Mouse (Mus musculus) heart, adult 8-10 months (tissue): ENCODE measurements around the gene Smarcad1. TPM values are rescaled to one million over a fixed set of nuclear protein-coding genes. Genes with fewer than 3 reads are reported as not detected.
"Not testable (repeated sequence)": the region's sequence is repeated elsewhere in the genome, so short reads cannot be mapped to it uniquely, and the experiment has no call there.

Source experiments
- DNase-seq: peaks from one replicate; pipeline ENCODE4 v3.0.0; 2022; ENCODE audit warnings: low spot score
- total RNA-seq, 4 experiments: library from RNA; stranded (reverse); gene quantifications; 2 replicates each; pipeline ENCODE4 v1.2.4; 2022

The Smarcad1 gene
- 10 to 100 TPM; 13.5 to 15.7 (median 14.5) TPM for total RNA-seq

- peak; percentile 90 for DNase-seq
Measured at GRCm38 (mm10) chr6:65042491-65043171, at the start of gene Smarcad1. Gene Smarcad1, plus strand, starts transcription at chr6:65042583.

GRCm38 (mm10) chr6:64996824-64997421 lies 45.5 kb upstream of the Smarcad1 start:
- DNase-seq, result no peak

DNA sequence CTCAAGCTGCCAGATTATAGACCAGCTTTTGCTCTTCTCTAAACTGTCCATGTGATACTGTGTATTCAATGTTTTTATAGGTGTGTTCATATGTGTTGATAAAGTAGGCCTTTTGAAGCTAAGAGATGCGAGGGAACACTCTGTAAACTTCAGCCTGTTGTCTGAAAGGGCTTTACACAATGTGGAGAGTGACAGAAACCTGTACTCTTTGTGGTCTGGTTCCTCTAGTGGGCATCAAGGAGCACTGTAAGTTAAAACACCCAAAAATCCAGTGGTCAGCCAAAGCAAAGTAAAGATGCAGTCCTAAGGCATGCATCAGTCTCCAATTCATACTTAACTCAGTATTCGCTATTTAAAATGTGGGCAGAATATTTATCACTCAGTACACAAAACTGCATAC lies 44.6 kb upstream of the Smarcad1 start:
- DNase-seq, result no peak

- DNase-seq, result not testable (repeated sequence)
Measured at GRCm38 (mm10) chr6:65000757-65001156, 41.6 kb upstream of the Smarcad1 start.

DNA sequence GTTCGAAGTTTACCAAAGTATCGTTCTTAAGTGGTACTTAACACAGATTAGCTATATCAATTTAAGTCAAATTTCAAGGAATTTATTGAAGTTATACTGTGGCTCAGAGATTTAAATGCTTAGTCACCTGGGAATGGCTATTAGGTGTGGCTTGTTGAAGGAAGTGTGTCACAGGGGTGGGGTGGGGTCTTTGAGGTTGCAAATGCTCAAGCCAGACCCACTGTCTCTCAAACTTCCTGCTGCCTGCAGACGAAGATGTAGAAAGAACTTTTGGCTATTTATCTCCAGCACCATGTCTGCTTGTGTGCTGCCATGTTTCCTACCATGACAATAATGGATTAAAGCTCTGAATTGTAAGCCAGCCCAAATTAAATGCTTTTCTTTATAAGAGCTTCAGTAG lies 40.2 kb upstream of the Smarcad1 start:
- no peak for DNase-seq

DNA sequence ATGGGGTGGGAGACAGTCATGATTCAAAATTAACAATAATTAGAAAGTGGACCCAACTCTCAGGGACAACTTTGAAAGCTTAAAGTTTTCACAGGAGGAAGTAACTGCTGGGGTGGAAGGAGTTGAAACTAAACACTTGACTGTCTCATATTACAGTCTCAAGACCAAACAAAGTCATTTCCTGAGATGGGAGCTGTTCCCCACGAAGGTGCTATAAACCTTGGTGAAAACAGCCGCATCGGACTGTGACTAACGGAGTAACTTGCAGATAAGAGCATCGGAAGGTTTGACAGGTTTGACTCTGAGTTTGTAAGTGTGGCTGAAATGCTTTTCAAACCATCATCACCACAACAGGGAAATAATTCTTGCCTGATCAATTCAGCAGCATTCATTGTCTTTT lies 33.5 kb upstream of the Smarcad1 start:
- DNase-seq, result no peak

DNA sequence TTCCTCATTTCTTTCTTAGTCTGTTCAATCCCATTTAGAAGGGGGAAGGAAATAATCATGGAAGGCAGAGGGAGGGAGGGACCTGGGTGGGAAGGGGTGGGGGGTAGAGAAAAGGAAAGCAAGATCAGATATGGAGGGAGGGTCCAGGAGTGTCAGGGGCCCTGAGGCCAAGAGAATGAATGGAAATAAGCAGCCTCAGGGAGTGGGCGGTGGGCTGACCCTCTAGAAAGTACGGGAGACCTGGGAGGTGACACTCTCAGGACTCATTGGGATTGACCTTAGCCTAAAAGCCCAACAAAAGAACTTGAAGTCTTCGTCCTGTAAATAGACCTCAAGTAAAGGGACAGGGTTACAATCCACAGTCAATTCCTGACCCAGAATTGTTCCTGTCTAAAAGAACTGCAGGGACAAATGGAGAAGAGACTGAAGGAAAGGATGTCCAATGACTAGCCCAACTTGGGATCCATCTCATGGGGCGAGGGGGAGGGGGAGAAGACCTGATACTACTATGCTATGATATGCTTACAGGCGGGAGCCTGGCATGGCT lies 30.9 kb upstream of the Smarcad1 start:
- DNase-seq, result no peak

- no peak for DNase-seq
Measured at GRCm38 (mm10) chr6:65012142-65012541, 30.2 kb upstream of the Smarcad1 start.

DNA sequence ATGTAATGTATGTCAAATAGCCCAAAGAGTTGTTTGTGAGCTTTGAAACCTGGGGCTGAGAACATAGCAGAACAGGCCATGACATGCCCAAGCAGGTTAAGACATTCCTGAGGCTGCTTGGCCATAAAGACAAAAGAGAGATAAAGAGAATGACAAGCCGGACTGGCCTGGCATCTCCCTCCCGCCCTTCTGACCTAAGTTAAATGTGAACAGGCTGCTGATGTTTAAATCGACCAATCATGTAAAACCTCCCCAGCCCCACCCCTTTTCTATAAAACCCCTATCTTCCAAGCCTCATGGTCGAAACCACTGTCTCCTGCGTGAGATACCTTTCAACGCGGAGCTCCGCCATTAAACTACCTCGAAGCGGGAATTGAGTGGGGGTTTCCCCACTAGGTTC lies 24.8 kb upstream of the Smarcad1 start:
- no peak for DNase-seq

DNA sequence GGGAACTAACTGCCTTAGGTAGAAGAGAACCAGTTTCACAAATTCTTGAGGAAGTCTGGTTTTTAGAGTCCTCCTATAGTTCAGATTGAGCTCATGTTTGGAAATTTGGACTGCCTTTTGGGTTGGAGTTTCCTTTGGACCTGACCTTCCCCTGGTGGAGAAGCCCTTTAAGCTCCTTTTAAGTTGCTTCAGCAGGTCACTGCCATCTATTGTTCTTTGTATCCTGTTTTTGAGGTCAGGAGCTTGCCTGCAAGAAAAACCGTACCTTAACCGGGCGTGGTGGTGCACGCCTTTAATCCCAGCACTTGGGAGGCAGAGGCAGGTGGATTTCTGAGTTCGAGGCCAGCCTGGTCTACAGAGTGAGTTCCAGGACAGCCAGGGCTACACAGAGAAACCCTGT lies 23.4 kb upstream of the Smarcad1 start:
- DNase-seq, result not testable (repeated sequence)

- no peak for DNase-seq
Measured at GRCm38 (mm10) chr6:65021883-65022282, 20.5 kb upstream of the Smarcad1 start.

DNA sequence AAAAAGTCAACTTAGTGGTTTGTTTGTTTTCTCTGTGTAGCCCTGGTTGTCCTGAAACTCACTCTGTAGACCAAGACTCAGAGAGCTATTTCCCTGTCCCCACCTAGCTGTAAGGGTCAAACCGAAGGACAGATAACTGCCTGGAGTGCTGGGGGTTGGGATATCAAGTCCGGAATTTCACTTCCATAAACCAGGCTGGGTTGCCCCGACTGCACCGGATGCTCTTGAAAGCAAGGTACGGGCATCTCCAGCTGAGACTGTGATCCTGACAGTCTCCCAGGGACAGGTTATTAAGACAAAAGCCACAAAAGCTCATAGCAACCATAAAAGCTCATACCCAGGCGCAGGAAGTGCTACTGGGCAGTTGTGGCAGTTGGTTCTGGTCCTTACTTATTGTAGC lies 19.3 kb upstream of the Smarcad1 start:
- DNase-seq, result no peak

GRCm38 (mm10) chr6:65024668-65025067 lies 17.7 kb upstream of the Smarcad1 start:
- no peak for DNase-seq

- DNase-seq, result no peak
Measured at GRCm38 (mm10) chr6:65025130-65025529, 17.3 kb upstream of the Smarcad1 start.

GRCm38 (mm10) chr6:65034661-65035060 lies 7.7 kb upstream of the Smarcad1 start:
- no peak for DNase-seq

DNA sequence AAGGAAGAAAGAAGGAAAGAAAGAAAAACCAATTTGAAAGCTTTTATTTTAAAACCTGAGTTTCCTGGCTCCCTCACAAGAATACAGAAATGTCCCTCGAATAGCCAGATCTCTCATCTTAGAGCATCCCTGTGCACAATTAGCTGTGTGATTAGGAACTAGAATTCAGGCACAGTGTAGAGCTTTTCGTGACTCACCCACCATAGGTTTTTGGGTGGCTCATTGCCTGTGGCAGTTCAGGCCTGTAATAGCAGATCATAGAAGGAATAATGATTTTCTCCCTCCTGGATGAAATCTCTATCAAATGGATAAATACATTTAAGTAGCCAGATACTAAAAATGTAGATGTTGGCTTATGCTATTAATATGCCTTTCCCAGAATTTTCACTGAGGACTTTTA lies 6.9 kb upstream of the Smarcad1 start:
- no peak for DNase-seq

DNA sequence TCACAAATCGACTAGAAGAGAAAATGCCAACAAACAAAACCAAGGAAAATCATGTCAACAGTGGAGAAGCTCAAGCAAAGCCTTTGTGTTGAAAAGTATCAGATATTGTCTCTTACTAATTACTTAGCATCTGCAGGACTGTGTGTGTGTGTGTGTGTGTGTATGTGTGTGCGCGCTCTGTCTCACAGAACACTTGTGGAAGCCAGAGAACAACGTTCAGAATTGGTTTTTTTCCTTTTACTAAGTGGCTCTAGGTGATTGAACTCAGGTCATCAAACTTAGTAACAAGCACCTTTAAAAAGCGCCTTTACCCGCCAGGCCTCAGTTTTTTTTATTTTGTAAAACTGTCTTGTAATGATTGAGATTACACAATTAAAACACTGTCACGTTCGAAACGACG lies 451 bp upstream of the Smarcad1 start:
- no peak for DNase-seq

DNA sequence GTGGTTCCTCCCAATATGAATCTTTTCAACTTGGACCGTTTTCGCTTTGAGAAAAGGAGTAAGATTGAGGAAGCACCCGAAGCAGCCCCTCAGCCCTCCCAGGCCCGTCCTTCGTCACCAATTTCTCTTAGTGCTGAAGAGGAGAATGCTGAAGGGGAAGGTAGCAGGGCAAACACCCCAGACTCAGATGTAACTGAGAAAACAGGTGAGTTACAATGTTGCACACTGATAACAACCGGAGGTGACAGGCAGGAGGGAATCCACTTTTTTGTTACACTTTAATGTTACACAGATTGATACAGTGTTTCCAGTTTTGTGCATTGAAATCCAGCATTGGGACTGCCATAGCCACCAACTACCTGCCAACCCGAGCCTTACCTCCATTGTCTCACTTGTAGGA lies 858 bp downstream of the Smarcad1 start:
- DNase-seq, result no peak

DNA sequence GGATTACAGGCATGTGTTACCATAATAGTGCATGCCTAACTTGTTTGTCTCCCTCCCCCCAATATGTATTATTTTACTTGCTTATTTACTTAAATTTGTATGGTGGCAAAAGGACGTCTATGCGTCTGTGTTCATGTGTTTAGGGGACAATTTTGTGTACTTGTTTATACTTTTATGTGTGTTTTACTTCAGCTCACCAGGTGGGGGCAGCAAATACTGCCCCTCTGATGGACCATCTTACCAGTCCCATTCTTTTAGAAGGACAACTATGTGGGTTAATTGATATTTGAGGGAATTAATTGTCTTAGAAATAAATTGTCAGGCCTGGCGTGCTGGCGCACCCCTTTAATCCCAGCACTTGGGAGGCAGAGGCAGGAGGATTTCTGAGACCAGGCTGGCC lies 6.7 kb downstream of the Smarcad1 start:
- no peak for DNase-seq

- no peak for DNase-seq
Measured at GRCm38 (mm10) chr6:65056620-65057019, 14.2 kb downstream of the Smarcad1 start.

- not testable (repeated sequence) for DNase-seq
Measured at GRCm38 (mm10) chr6:65057137-65057536, 14.8 kb downstream of the Smarcad1 start.

DNA sequence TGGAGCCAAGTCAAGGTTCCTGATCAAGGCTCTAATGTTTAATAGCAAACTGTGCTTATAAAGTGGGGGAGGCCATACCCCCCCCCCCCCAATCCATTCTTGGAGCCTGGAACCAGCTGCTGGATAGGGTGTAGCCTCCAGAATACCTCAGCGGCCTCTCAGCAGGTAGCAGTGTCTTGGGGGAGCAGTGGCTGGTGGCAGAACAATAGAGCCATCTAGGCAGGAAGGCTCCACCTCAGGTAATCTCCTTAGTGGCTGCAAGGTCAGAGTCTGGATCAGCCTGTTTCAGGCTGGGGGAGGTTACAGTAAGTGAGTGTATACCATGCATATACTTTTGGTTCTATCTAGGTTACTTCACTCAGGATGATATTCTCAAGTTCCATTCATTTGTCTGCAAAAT lies 18.7 kb downstream of the Smarcad1 start:
- DNase-seq, result no peak

DNA sequence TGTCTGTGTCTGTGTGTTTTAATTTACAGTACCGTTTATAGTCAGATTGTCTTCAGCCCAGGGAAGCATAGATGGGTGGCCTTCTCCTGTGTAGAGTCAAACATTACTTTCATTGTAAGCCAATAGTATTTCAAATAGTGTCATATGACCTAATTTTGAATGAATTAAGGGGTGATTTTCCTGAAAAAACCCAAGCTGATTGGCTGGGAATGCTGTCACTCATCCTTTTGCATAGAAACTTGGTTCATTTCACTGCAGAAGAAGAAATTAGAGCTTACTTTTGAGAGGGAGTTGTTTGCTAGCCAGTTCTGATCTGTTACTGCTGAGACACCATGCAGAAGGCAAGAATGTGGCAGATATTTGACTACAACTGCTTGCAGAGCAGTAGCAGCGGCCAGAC lies 32.8 kb downstream of the Smarcad1 start:
- no peak for DNase-seq
